Mouse (Mus musculus): ENCODE measurements around the gene Efcab14. TPM values are rescaled to one million over a fixed set of nuclear protein-coding genes. Genes with fewer than 3 reads are reported as not detected.

Gene Efcab14
- polyA plus RNA-seq, 1 experiment from 2014 or later, result 42.3 TPM

DNA sequence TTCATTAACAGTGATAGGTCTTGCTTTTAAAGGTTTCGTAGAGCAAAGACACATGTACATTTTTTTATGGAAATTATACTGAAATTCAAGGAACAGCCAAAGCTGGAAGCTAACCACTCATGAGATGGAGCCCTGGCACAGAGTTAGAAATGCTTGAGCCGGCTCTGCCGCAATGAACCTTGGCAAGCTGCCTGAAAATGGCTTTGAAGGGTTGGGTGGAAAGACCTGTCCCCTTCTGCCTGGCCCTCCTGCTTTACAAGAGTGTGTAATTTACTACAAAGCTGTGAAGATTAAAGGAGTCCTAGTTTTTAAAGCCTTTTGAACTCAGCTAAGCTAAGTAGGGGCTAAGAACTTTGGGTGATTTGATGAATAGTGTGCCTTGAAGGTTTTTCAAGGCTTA lies 23.7 kb downstream of the Efcab14 start:
- peaks cover 67% of the 10 kb centered on the region for H3K36me3 ChIP-seq (ENCODE audit: control insufficient read depth, insufficient read depth, low read length)
- no peak overlapping the region for H3K27ac ChIP-seq (replicated peaks; ENCODE audit: low read depth, low read length)
- peak; percentile 87; the same call in 1 of the 2 replicates for ATAC-seq (ENCODE audit: low read depth)

GRCm38 (mm10) chr4:115764581-115764980 lies 27.0 kb downstream of the Efcab14 start:
- DNase-seq (ENCODE audit: low spot score) (no peak), ATAC-seq (ENCODE audit: low read depth) (no peak)
- H3K36me3 ChIP-seq (ENCODE audit: control insufficient read depth, insufficient read depth, low read length), result peaks cover 62% of the 10 kb centered on the region
- H3K4me2 ChIP-seq (ENCODE audit: low read depth, low read length), result no peak overlapping the region
- no peak overlapping the region for H3K9ac ChIP-seq (ENCODE audit: low read depth, low read length)
- WGBS, result 92% methylated on average over 11 of the region's 11 CpGs
- H3K27me3 ChIP-seq (replicated peaks; ENCODE audit: control insufficient read depth, insufficient read depth, low read length), result no peaks in the 10 kb centered on the region
- H3K4me3 ChIP-seq (ENCODE audit: low read depth, low read length), result no peak overlapping the region
- no peaks in the 10 kb centered on the region for H3K9me3 ChIP-seq (ENCODE audit: control insufficient read depth, low read length)
- H3K4me1 ChIP-seq (ENCODE audit: control insufficient read depth, insufficient read depth, low read length), result 0 out of 2 replicates have a peak, but pooled peaks cover 3% of the 10 kb centered on the region
- no peak overlapping the region for H3K27ac ChIP-seq (replicated peaks; ENCODE audit: low read depth, low read length)

More for the DNA sequence above, 23.7 kb downstream of the Efcab14 start:
- no peaks in the 10 kb centered on the region for H3K27me3 ChIP-seq (replicated peaks; ENCODE audit: control insufficient read depth, insufficient read depth, low read length)
- WGBS, result 54% methylated on average over 3 of the region's 3 CpGs
- no peak overlapping the region for H3K9ac ChIP-seq (ENCODE audit: low read depth, low read length)
- peak; percentile 90 for DNase-seq (ENCODE audit: low spot score)
- H3K4me2 ChIP-seq (ENCODE audit: low read depth, low read length), result no peak overlapping the region
- no peak overlapping the region for H3K4me3 ChIP-seq (ENCODE audit: low read depth, low read length)
- H3K4me1 ChIP-seq (ENCODE audit: control insufficient read depth, insufficient read depth, low read length), result 0 out of 2 replicates have a peak, but pooled peaks cover 3% of the 10 kb centered on the region
- no peaks in the 10 kb centered on the region for H3K9me3 ChIP-seq (ENCODE audit: control insufficient read depth, low read length)

DNA sequence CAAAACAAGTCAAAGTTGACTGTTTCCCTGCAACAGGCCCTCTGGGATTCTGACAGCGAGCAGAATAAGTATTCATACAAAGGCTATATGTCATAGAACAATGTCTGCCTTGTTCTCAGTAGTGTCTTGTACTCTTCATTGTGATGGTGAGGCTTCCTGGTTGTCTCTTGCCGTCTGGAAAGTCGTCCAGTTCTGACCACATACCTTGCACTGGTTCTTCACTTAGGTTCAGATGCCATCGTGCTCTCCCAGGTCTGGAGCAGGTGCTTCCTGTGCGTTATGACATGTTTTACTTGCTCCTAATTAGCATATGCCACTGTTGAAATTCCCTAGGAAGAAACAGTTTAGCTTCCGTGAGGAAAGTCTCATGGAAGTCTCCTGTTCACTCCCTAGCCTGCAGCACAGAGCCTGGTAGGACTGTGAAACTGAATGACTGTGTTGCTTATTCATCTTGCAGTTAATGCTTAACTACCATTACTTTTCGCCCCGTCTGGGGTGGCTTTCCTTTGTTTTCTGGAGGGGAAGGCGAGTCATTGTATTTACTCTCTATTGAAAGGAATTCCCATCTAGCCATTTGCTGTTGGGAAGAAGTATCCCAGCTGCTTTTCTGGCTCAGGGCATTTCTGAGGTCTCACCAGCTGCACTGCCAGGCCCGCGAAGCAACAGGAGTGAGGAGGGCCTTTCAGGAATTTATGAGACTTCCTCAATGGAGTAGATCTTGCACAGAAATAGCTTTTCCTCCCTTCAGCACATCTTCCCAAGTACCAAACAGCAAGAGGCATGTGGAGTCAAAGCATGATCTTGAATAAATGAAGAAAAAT lies 30.3 kb downstream of the Efcab14 start:
- H3K9ac ChIP-seq (ENCODE audit: low read depth, low read length), result no peak overlapping the region
- H3K4me1 ChIP-seq (ENCODE audit: control insufficient read depth, insufficient read depth, low read length), result no peaks in the 10 kb centered on the region
- no peak overlapping the region for H3K27ac ChIP-seq (replicated peaks; ENCODE audit: low read depth, low read length)
- ATAC-seq (ENCODE audit: low read depth), result no peak
- no peaks in the 10 kb centered on the region for H3K27me3 ChIP-seq (replicated peaks; ENCODE audit: control insufficient read depth, insufficient read depth, low read length)
- no peak overlapping the region for H3K4me3 ChIP-seq (ENCODE audit: low read depth, low read length)
- no peaks in the 10 kb centered on the region for H3K9me3 ChIP-seq (ENCODE audit: control insufficient read depth, low read length)
- no peak for DNase-seq (ENCODE audit: low spot score)
- H3K4me2 ChIP-seq (ENCODE audit: low read depth, low read length), result no peak overlapping the region
- peaks cover 64% of the 10 kb centered on the region for H3K36me3 ChIP-seq (ENCODE audit: control insufficient read depth, insufficient read depth, low read length)
- 67% methylated on average over 11 of the region's 11 CpGs for WGBS

DNA sequence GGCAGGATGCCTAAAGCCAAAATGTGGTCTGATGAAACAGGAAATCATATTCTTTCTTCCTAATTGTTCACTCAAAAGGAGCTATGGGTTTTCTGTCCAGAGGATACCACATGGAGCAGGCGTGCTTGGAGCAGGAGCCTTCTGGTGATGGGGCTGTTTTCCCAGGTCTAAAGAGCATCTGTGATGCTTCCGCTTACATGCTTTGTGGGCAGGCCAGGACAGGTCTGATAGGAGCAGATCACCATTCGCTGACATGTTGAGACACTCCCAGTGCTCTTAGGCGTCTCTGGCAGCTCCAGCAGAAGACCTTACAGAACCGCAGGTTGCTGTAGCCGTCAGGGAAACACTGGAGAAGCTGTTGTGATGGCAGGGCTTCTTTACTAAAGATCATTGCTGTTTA lies 37.5 kb downstream of the Efcab14 start:
- H3K9ac ChIP-seq (ENCODE audit: low read depth, low read length), result no peak overlapping the region; the same call in 1 of the 2 replicates
- no peaks in the 10 kb centered on the region for H3K27me3 ChIP-seq (replicated peaks; ENCODE audit: control insufficient read depth, insufficient read depth, low read length)
- H3K4me2 ChIP-seq (ENCODE audit: low read depth, low read length), result no peak overlapping the region
- ATAC-seq (ENCODE audit: low read depth) (peak; percentile 33; the same call in 1 of the 2 replicates), DNase-seq (ENCODE audit: low spot score) (peak; percentile 72)
- WGBS, result 73% methylated on average over 6 of the region's 6 CpGs
- H3K9me3 ChIP-seq (ENCODE audit: control insufficient read depth, low read length), result no peaks in the 10 kb centered on the region
- H3K4me3 ChIP-seq (ENCODE audit: low read depth, low read length), result no peak overlapping the region
- no peaks in the 10 kb centered on the region for H3K4me1 ChIP-seq (ENCODE audit: control insufficient read depth, insufficient read depth, low read length)
- no peak overlapping the region for H3K27ac ChIP-seq (replicated peaks; ENCODE audit: low read depth, low read length)
- peaks cover 39% of the 10 kb centered on the region for H3K36me3 ChIP-seq (ENCODE audit: control insufficient read depth, insufficient read depth, low read length)

DNA sequence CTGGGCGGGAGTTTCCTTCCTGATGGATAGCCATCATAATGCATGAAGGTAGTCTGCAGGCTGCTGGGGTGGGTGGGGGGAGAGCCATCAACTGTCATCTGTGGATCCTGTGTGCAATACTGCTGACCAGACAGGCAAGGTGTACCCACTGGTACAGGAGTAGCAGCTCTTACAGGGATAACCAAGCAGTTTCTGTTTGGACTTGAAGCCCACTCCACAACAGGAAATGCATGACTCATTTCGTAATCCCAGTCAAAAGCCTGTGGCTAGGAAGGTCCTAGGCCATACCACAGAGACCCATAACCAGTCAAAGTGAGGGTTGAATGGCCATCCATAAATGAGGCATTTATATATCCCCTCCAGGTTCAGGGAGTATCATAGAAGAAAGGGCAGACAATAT lies 40.1 kb downstream of the Efcab14 start:
- H3K4me3 ChIP-seq (ENCODE audit: low read depth, low read length), result no peak overlapping the region
- H3K4me1 ChIP-seq (ENCODE audit: control insufficient read depth, insufficient read depth, low read length), result no peaks in the 10 kb centered on the region
- no peak for DNase-seq (ENCODE audit: low spot score)
- 95% methylated on average over 2 of the region's 2 CpGs for WGBS
- no peak overlapping the region for H3K4me2 ChIP-seq (ENCODE audit: low read depth, low read length)
- H3K9me3 ChIP-seq (ENCODE audit: control insufficient read depth, low read length), result no peaks in the 10 kb centered on the region
- no peak overlapping the region for H3K27ac ChIP-seq (replicated peaks; ENCODE audit: low read depth, low read length)
- ATAC-seq (ENCODE audit: low read depth), result no peak
- H3K27me3 ChIP-seq (replicated peaks; ENCODE audit: control insufficient read depth, insufficient read depth, low read length), result no peaks in the 10 kb centered on the region
- H3K36me3 ChIP-seq (ENCODE audit: control insufficient read depth, insufficient read depth, low read length), result peaks cover 27% of the 10 kb centered on the region
- no peak overlapping the region for H3K9ac ChIP-seq (ENCODE audit: low read depth, low read length)

DNA sequence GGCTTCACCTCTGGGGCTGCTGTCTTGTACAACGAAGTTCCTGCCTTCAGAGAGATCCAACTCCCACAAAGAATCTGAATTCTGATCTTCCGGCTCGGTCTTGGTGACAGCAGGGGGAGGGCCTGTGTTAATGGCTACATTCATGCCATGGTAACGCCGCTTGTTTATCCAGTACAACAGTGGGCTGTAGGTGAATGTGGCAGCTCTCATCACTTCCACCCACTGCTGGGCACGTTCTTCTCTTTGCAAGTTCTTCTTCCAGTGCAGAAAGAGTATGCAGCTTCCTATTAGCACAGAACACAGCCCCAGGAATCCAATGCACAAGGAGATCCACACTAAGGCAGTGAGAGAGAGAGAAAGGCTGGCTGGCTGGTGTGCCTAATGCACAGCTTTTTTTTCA lies 42.7 kb downstream of the Efcab14 start:
- H3K4me2 ChIP-seq (ENCODE audit: low read depth, low read length), result no peak overlapping the region
- no peaks in the 10 kb centered on the region for H3K27me3 ChIP-seq (replicated peaks; ENCODE audit: control insufficient read depth, insufficient read depth, low read length)
- no peak overlapping the region for H3K9ac ChIP-seq (ENCODE audit: low read depth, low read length)
- no peaks in the 10 kb centered on the region for H3K4me1 ChIP-seq (ENCODE audit: control insufficient read depth, insufficient read depth, low read length)
- H3K9me3 ChIP-seq (ENCODE audit: control insufficient read depth, low read length), result no peaks in the 10 kb centered on the region
- peaks cover 10% of the 10 kb centered on the region; the same call in 1 of the 2 replicates for H3K36me3 ChIP-seq (ENCODE audit: control insufficient read depth, insufficient read depth, low read length)
- no peak for ATAC-seq (ENCODE audit: low read depth)
- WGBS, result 49% methylated on average over 6 of the region's 6 CpGs
- H3K4me3 ChIP-seq (ENCODE audit: low read depth, low read length), result no peak overlapping the region
- H3K27ac ChIP-seq (replicated peaks; ENCODE audit: low read depth, low read length), result no peak overlapping the region
- no peak for DNase-seq (ENCODE audit: low spot score)

GRCm38 (mm10) chr4:115780918-115781317 lies 43.4 kb downstream of the Efcab14 start, which contains the start of gene Tex38:
Tex38 (minus strand) TSS chr4:115781018.
- WGBS, result 73% methylated on average over 3 of the region's 3 CpGs
- DNase-seq (ENCODE audit: low spot score) (no peak), ATAC-seq (ENCODE audit: low read depth) (no peak)
- no peak within 1 kb of the TSS for H3K4me2 ChIP-seq (ENCODE audit: low read depth, low read length)
- no peak within 1 kb of the TSS for H3K27ac ChIP-seq (replicated peaks; ENCODE audit: low read depth, low read length)
- H3K9me3 ChIP-seq (ENCODE audit: control insufficient read depth, low read length), result no peaks in the 10 kb centered on the region
- H3K4me3 ChIP-seq (ENCODE audit: low read depth, low read length), result no peak within 1 kb of the TSS
- H3K9ac ChIP-seq (ENCODE audit: low read depth, low read length), result no peak within 1 kb of the TSS
- H3K4me1 ChIP-seq (ENCODE audit: control insufficient read depth, insufficient read depth, low read length), result peaks cover 6% of the 10 kb centered on the region
- no peaks in the 10 kb centered on the region for H3K27me3 ChIP-seq (replicated peaks; ENCODE audit: control insufficient read depth, insufficient read depth, low read length)
- H3K36me3 ChIP-seq (ENCODE audit: control insufficient read depth, insufficient read depth, low read length), result peaks cover 9% of the 10 kb centered on the region; the same call in 1 of the 2 replicates

DNA sequence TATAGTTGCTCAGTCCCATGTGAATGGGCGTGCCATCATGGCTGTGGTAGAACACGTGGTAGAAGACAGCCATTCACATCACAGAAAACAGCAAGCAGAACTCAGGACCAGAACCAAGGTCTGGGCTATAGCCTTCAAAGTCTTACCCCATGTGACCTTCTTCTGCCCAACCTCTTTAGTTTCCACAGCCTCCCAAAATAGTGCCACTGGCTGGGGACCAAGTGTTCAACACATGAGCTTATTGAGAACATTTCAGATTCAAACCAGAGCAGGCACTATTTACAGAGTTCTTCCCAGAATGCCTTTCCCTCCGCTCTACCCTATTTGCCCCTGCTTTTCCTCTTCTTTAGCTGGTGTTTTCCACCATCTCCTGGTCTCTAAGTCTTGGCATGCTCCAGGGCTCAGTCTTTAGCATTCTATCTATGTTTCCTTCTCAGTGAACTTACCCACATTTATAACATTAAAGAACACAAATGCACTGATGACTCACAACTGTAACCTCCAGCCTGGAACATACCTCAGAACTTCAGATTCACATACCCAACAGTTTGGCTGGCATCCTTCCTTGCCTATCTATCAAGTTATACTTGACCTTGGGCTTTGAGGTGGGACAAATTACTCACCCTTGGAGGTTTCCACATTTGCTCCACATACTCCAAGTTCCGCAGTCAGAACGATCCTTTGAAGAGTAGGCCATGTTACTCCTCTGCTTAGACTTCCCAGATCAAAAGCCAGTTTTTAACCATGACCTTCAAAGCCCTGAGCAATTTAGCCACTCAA lies 44.7 kb downstream of the Efcab14 start:
- no peak overlapping the region for H3K4me2 ChIP-seq (ENCODE audit: low read depth, low read length)
- 0 out of 2 replicates have a peak, but pooled peaks cover 4% of the 10 kb centered on the region for H3K36me3 ChIP-seq (ENCODE audit: control insufficient read depth, insufficient read depth, low read length)
- H3K27ac ChIP-seq (replicated peaks; ENCODE audit: low read depth, low read length), result no peak overlapping the region
- DNase-seq (ENCODE audit: low spot score) (no peak), ATAC-seq (ENCODE audit: low read depth) (no peak)
- peaks cover 7% of the 10 kb centered on the region for H3K4me1 ChIP-seq (ENCODE audit: control insufficient read depth, insufficient read depth, low read length)
- WGBS, result 87% methylated on average over 5 of the region's 5 CpGs
- H3K9me3 ChIP-seq (ENCODE audit: control insufficient read depth, low read length), result no peaks in the 10 kb centered on the region
- H3K4me3 ChIP-seq (ENCODE audit: low read depth, low read length), result no peak overlapping the region
- no peaks in the 10 kb centered on the region for H3K27me3 ChIP-seq (replicated peaks; ENCODE audit: control insufficient read depth, insufficient read depth, low read length)
- H3K9ac ChIP-seq (ENCODE audit: low read depth, low read length), result no peak overlapping the region
